Mouse (Mus musculus): ENCODE results near the gene Gch1.

- TF ChIP-seq POLR2A (IDR thresholded peaks at IDR 0.05; ENCODE audit: control insufficient read depth in 1 of 2, insufficient read depth in 1 of 2, low read depth in 1 of 2, low read length in 2 of 2, poor library complexity in 1 of 2): no peak
- TF ChIP-seq CTCF (IDR thresholded peaks at IDR 0.05 in 2 of 3, conservative IDR thresholded peaks at IDR 0.05 in 1 of 3; ENCODE audit: control insufficient read depth in 1 of 3, insufficient read depth in 1 of 3, low read depth in 2 of 3, low read length in 3 of 3, poor library complexity in 1 of 3, severe bottlenecking in 1 of 3): no peak
- TF ChIP-seq TAL1 (IDR thresholded peaks at IDR 0.05; ENCODE audit: low read length): no peak
- no peak for TF ChIP-seq EP300 (IDR thresholded peaks at IDR 0.05; ENCODE audit: low read depth in 1 of 2, low read length in 2 of 2)
- TF ChIP-seq GATA1 (IDR thresholded peaks at IDR 0.05; ENCODE audit: low read depth, low read length): no peak
- TF ChIP-seq MAFK (IDR thresholded peaks at IDR 0.05; ENCODE audit: borderline replicate concordance, low read depth, low read length): no peak
- no peak for TF ChIP-seq CHD1 (IDR thresholded peaks at IDR 0.05; ENCODE audit: low read depth, low read length)
- TF ChIP-seq USF1 (IDR thresholded peaks at IDR 0.05; ENCODE audit: low read depth, low read length): no peak
- TF ChIP-seq POLR2AphosphoS2 (IDR thresholded peaks at IDR 0.05; ENCODE audit: low read length): no peak
- TF ChIP-seq CHD2 (IDR thresholded peaks at IDR 0.05; ENCODE audit: low read length): no peak
- TF ChIP-seq RCOR1 (IDR thresholded peaks at IDR 0.05; ENCODE audit: low read depth, low read length): no peak
These were observed 32.4 kb upstream of the Gch1 start for GRCm38 (mm10) chr14:47221567-47221966.

Measured in MEL (cell line).